Mouse (Mus musculus) C2C12 (cell line): ENCODE results near the gene Olfr1305. TPM values are rescaled to one million over a fixed set of nuclear protein-coding genes. Genes with fewer than 3 reads are reported as not detected.

ENCODE experiments used
- H3K27me3 ChIP-seq: one replicate; pipeline ENCODE4 v1.6.1; 2011; ENCODE audit not compliant: control insufficient read depth, insufficient read depth, insufficient read length
- H3K36me3 ChIP-seq: one replicate; pipeline ENCODE4 v1.6.1; 2011; ENCODE audit not compliant: control insufficient read depth, insufficient read depth
- H3K4me3 ChIP-seq: one replicate; pipeline ENCODE4 v1.5.1; 2011; ENCODE audit warnings: mild to moderate bottlenecking, control low read depth; ENCODE audit not compliant: poor library complexity, insufficient read depth, severe bottlenecking
- H3K79me2 ChIP-seq: one replicate; pipeline ENCODE4 v1.6.1; 2011; ENCODE audit not compliant: control insufficient read depth, insufficient read depth
- H3K79me3 ChIP-seq: one replicate; pipeline ENCODE4 v1.6.1; 2011; ENCODE audit warnings: low read depth, control low read depth
- H3ac ChIP-seq: one replicate; pipeline ENCODE3; 2011; ENCODE audit warnings: low read depth; ENCODE audit not compliant: control insufficient read depth, insufficient read length
- CEBPB ChIP-seq: IDR thresholded peaks from one replicate; pipeline ENCODE4 v1.6.1; 2011; ENCODE audit warnings: low read depth, mild to moderate bottlenecking, control low read depth, moderate library complexity
- CTCF ChIP-seq: IDR thresholded peaks from one replicate; pipeline ENCODE4 v1.5.1; 2011; ENCODE audit not compliant: control insufficient read depth, insufficient read depth, insufficient read length
- FOSL1 ChIP-seq: IDR thresholded peaks from one replicate; pipeline ENCODE4 v1.8.0; 2011; ENCODE audit warnings: mild to moderate bottlenecking, low read length; ENCODE audit not compliant: poor library complexity, insufficient read depth, severe bottlenecking
- MAX ChIP-seq: IDR thresholded peaks from one replicate; pipeline ENCODE4 v1.6.1; 2011; ENCODE audit warnings: mild to moderate bottlenecking, control low read depth
- MYOD1 ChIP-seq: IDR thresholded peaks from one replicate; pipeline ENCODE4 v1.6.1; 2011; ENCODE audit warnings: low read depth; ENCODE audit not compliant: control insufficient read depth, insufficient read length
- MYOG ChIP-seq: IDR thresholded peaks from one replicate; pipeline ENCODE4 v1.6.1; 2011; ENCODE audit not compliant: control insufficient read depth, insufficient read length; ENCODE audit errors: extremely low read depth
- USF1 ChIP-seq: IDR thresholded peaks from one replicate; pipeline ENCODE4 v1.6.1; 2011; ENCODE audit warnings: low read depth, mild to moderate bottlenecking, control low read depth, moderate library complexity
- long read RNA-seq, 2 experiments: library from polyadenylated mRNA; unstranded; transcript quantifications; one replicate each; pipeline ENCODE4 v2.0.0; 2019 to 2020
- polyA plus RNA-seq: library from polyadenylated mRNA; unstranded; fragments of >200 nt; fragmentation: generic; extraction: Trizol; gene quantifications from one replicate; pipeline ENCODE4 v1.2.1, GENCODE M21; 2012; ENCODE audit warnings: missing spikeins

The Olfr1305 gene
- not detected for polyA plus RNA-seq
- long read RNA-seq, experiment 1, result 0 reads
- long read RNA-seq, experiment 2, result 0 reads

- Histone ChIP-seq H3K4me3 (no peak within 1 kb of the TSS), H3K36me3 (no peaks in the 10 kb centered on the region), H3K79me3 (no peaks in the 10 kb centered on the region), H3K27me3 (no peaks in the 10 kb centered on the region), H3K79me2 (no peaks in the 10 kb centered on the region), H3ac (no peak within 1 kb of the TSS)
- no peak for TF ChIP-seq CEBPB
- TF ChIP-seq CTCF, result no peak
- no peak for TF ChIP-seq MAX
- no peak for TF ChIP-seq MYOG
- TF ChIP-seq MYOD1, result no peak
- TF ChIP-seq FOSL1, result no peak
- TF ChIP-seq USF1, result no peak
Measured at GRCm38 (mm10) chr2:111877049-111877448, at the start of gene Olfr1305. TSS of gene Olfr1305 (minus strand) at chr2:111877149.

GRCm38 (mm10) chr2:111916171-111916570 lies 39.2 kb upstream of the Olfr1305 start, which contains the start of gene Olfr1306:
TSS of gene Olfr1306 (minus strand) at chr2:111916271.
- no peaks in the 10 kb centered on the region for H3K79me3 ChIP-seq
- no peaks in the 10 kb centered on the region for H3K36me3 ChIP-seq
- no peak within 1 kb of the TSS for H3ac ChIP-seq
- TF ChIP-seq MAX (no peak), USF1 (no peak), MYOG (no peak), CTCF (no peak), MYOD1 (no peak), FOSL1 (no peak), CEBPB (no peak)
- no peaks in the 10 kb centered on the region for H3K79me2 ChIP-seq
- H3K4me3 ChIP-seq, result no peak within 1 kb of the TSS
- no peaks in the 10 kb centered on the region for H3K27me3 ChIP-seq

GRCm38 (mm10) chr2:111820240-111820639 lies 56.7 kb downstream of the Olfr1305 start, which contains the start of gene Olfr1303:
TSS of gene Olfr1303 (minus strand) at chr2:111820340.
- H3K79me3 ChIP-seq, result no peaks in the 10 kb centered on the region
- no peak within 1 kb of the TSS for H3ac ChIP-seq
- no peak for TF ChIP-seq FOSL1
- no peak for TF ChIP-seq USF1
- no peak for TF ChIP-seq CTCF
- TF ChIP-seq MAX, result no peak
- no peak for TF ChIP-seq CEBPB
- TF ChIP-seq MYOG, result no peak
- H3K36me3 ChIP-seq, result no peaks in the 10 kb centered on the region
- H3K27me3 ChIP-seq, result no peaks in the 10 kb centered on the region
- H3K79me2 ChIP-seq, result no peaks in the 10 kb centered on the region
- no peak within 1 kb of the TSS for H3K4me3 ChIP-seq

Other genes with a start within 250 kb of the Olfr1305 start
- gene Olfr1298, start 227.9 kb downstream of the Olfr1305 start, polyA plus RNA-seq, result not detected
- gene Olfr1299, start 215.7 kb downstream of the Olfr1305 start, polyA plus RNA-seq, result not detected
- gene Olfr1301, start 126.1 kb downstream of the Olfr1305 start, polyA plus RNA-seq, result not detected
- not detected for gene Olfr1302, start 99.7 kb downstream of the Olfr1305 start, polyA plus RNA-seq
- not detected for gene Olfr1303, start 56.8 kb downstream of the Olfr1305 start, polyA plus RNA-seq
- gene Olfr1306, start 39.1 kb upstream of the Olfr1305 start, polyA plus RNA-seq, result not detected
- gene Olfr1307, start 72.3 kb upstream of the Olfr1305 start, polyA plus RNA-seq, result not detected
- gene Olfr1308, start 87.8 kb upstream of the Olfr1305 start, polyA plus RNA-seq, result not detected
- not detected for gene Olfr1309, start 113.1 kb upstream of the Olfr1305 start, polyA plus RNA-seq
- gene Olfr1310, start 135.6 kb upstream of the Olfr1305 start, polyA plus RNA-seq, result not detected
- gene Olfr1311, start 147.3 kb upstream of the Olfr1305 start, polyA plus RNA-seq, result not detected
- gene Olfr1312, start 173.1 kb upstream of the Olfr1305 start, polyA plus RNA-seq, result not detected
- not detected for gene Olfr1313, start 200.7 kb upstream of the Olfr1305 start, polyA plus RNA-seq
- not detected for gene Olfr1314, start 219.6 kb upstream of the Olfr1305 start, polyA plus RNA-seq
- not detected for gene Olfr1315-ps1, start 238.3 kb upstream of the Olfr1305 start, polyA plus RNA-seq